Mouse (Mus musculus): ENCODE data around the gene Acy3. TPM values are rescaled to one million over a fixed set of nuclear protein-coding genes. Genes with fewer than 3 reads are reported as not detected.

The Acy3 gene
- polyA plus RNA-seq, 1 experiment from 2014 or later: 3.4 TPM

GRCm38 (mm10) chr19:4005091-4005490 is 18.7 kb downstream of the Acy3 start:
- Histone ChIP-seq H3K27me3 (no peaks in the 10 kb centered on the region), H3K9ac (no peak overlapping the region), H3K27ac (no peak overlapping the region), H3K4me2 (replicated peaks) (no peak overlapping the region), H3K9me3 (no peaks in the 10 kb centered on the region), H3K4me1 (peaks cover 10% of the 10 kb centered on the region), H3K4me3 (no peak overlapping the region), H3K36me3 (peaks cover 45% of the 10 kb centered on the region)
- no peak for ATAC-seq (ENCODE audit: insufficient number of reproducible peaks, insufficient read depth, low FRiP score, low TSS enrichment)
- WGBS: 92% methylated on average over 9 of the region's 9 CpGs

- Histone ChIP-seq H3K27ac (no peak overlapping the region), H3K4me3 (no peak overlapping the region), H3K4me1 (peaks cover 8% of the 10 kb centered on the region), H3K27me3 (no peaks in the 10 kb centered on the region), H3K9ac (no peak overlapping the region), H3K36me3 (peaks cover 51% of the 10 kb centered on the region), H3K4me2 (replicated peaks) (no peak overlapping the region), H3K9me3 (no peaks in the 10 kb centered on the region)
- WGBS: 86% methylated on average over 8 of the region's 8 CpGs
- no peak for ATAC-seq (ENCODE audit: insufficient number of reproducible peaks, insufficient read depth, low FRiP score, low TSS enrichment)
These were observed 19.6 kb downstream of the Acy3 start for GRCm38 (mm10) chr19:4005971-4006370.

GRCm38 (mm10) chr19:4011086-4011485 is 24.7 kb downstream of the Acy3 start:
- no peak overlapping the region for H3K9ac ChIP-seq
- H3K27ac ChIP-seq: no peak overlapping the region
- peaks cover 6% of the 10 kb centered on the region for H3K4me1 ChIP-seq
- H3K36me3 ChIP-seq: peaks cover 46% of the 10 kb centered on the region
- 91% methylated on average over 5 of the region's 5 CpGs for WGBS
- ATAC-seq (ENCODE audit: insufficient number of reproducible peaks, insufficient read depth, low FRiP score, low TSS enrichment): no peak
- peak overlapping the region; percentile 72; the same call in 1 of the 2 replicates for H3K4me2 ChIP-seq (replicated peaks)
- H3K27me3 ChIP-seq: no peaks in the 10 kb centered on the region
- H3K4me3 ChIP-seq: no peak overlapping the region
- H3K9me3 ChIP-seq: no peaks in the 10 kb centered on the region

GRCm38 (mm10) chr19:4012432-4013022 is 26.2 kb downstream of the Acy3 start, which contains the start of gene Ndufv1:
Ndufv1 (minus strand) TSS chr19:4012806.
- Histone ChIP-seq H3K27me3 (no peaks in the 10 kb centered on the region), H3K4me3 (peak within 1 kb of the TSS; percentile 87), H3K9ac (peak within 1 kb of the TSS; percentile 68), H3K4me2 (replicated peaks) (peak within 1 kb of the TSS; percentile 72), H3K27ac (no peak within 1 kb of the TSS), H3K4me1 (peaks cover 6% of the 10 kb centered on the region), H3K36me3 (peaks cover 32% of the 10 kb centered on the region), H3K9me3 (no peaks in the 10 kb centered on the region)
- WGBS: under 1% methylated on average over 45 of the region's 45 CpGs
- peak; percentile 97 for ATAC-seq (ENCODE audit: insufficient number of reproducible peaks, insufficient read depth, low FRiP score, low TSS enrichment)

GRCm38 (mm10) chr19:4013066-4013465 is 26.7 kb downstream of the Acy3 start:
- Histone ChIP-seq H3K9me3 (no peaks in the 10 kb centered on the region), H3K27me3 (no peaks in the 10 kb centered on the region), H3K36me3 (peaks cover 27% of the 10 kb centered on the region), H3K27ac (no peak overlapping the region), H3K9ac (0 out of 2 replicates have a peak overlapping the region, but pooled peaks have one; percentile 22), H3K4me2 (replicated peaks) (peak overlapping the region; percentile 47), H3K4me1 (peaks cover 6% of the 10 kb centered on the region), H3K4me3 (peak overlapping the region; percentile 87)
- peak; percentile 23; the same call in 1 of the 2 replicates for ATAC-seq (ENCODE audit: insufficient number of reproducible peaks, insufficient read depth, low FRiP score, low TSS enrichment)
- WGBS: 18% methylated on average over 9 of the region's 9 CpGs

- no peaks in the 10 kb centered on the region for H3K27me3 ChIP-seq
- no peak overlapping the region for H3K9ac ChIP-seq
- H3K4me3 ChIP-seq: no peak overlapping the region
- no peak overlapping the region for H3K27ac ChIP-seq
- peaks cover 6% of the 10 kb centered on the region for H3K4me1 ChIP-seq
- ATAC-seq (ENCODE audit: insufficient number of reproducible peaks, insufficient read depth, low FRiP score, low TSS enrichment): no peak
- H3K36me3 ChIP-seq: peaks cover 10% of the 10 kb centered on the region
- H3K4me2 ChIP-seq (replicated peaks): no peak overlapping the region
- H3K9me3 ChIP-seq: no peaks in the 10 kb centered on the region
These were observed 28.4 kb downstream of the Acy3 start for GRCm38 (mm10) chr19:4014802-4015201.

GRCm38 (mm10) chr19:4015635-4016034 is 29.3 kb downstream of the Acy3 start:
- H3K27me3 ChIP-seq: no peaks in the 10 kb centered on the region
- peaks cover 4% of the 10 kb centered on the region; the same call in 1 of the 2 replicates for H3K36me3 ChIP-seq
- no peak overlapping the region for H3K27ac ChIP-seq
- no peak for ATAC-seq (ENCODE audit: insufficient number of reproducible peaks, insufficient read depth, low FRiP score, low TSS enrichment)
- no peak overlapping the region for H3K4me3 ChIP-seq
- H3K9ac ChIP-seq: no peak overlapping the region
- H3K4me2 ChIP-seq (replicated peaks): no peak overlapping the region
- peaks cover 6% of the 10 kb centered on the region for H3K4me1 ChIP-seq
- no peaks in the 10 kb centered on the region for H3K9me3 ChIP-seq
- 47% methylated on average over 5 of the region's 5 CpGs for WGBS

- no peak overlapping the region for H3K9ac ChIP-seq
- H3K27me3 ChIP-seq: no peaks in the 10 kb centered on the region
- no peak overlapping the region for H3K4me2 ChIP-seq (replicated peaks)
- H3K4me1 ChIP-seq: no peaks in the 10 kb centered on the region
- 55% methylated on average over 10 of the region's 10 CpGs for WGBS
- no peak for ATAC-seq (ENCODE audit: insufficient number of reproducible peaks, insufficient read depth, low FRiP score, low TSS enrichment)
- no peaks in the 10 kb centered on the region for H3K9me3 ChIP-seq
- no peak overlapping the region for H3K4me3 ChIP-seq
- no peak overlapping the region for H3K27ac ChIP-seq
- no peaks in the 10 kb centered on the region for H3K36me3 ChIP-seq
These were observed 31.7 kb downstream of the Acy3 start for GRCm38 (mm10) chr19:4017921-4018587.

- H3K4me2 ChIP-seq (replicated peaks): no peak overlapping the region
- no peak overlapping the region for H3K9ac ChIP-seq
- no peaks in the 10 kb centered on the region for H3K27me3 ChIP-seq
- no peak overlapping the region for H3K4me3 ChIP-seq
- H3K27ac ChIP-seq: no peak overlapping the region
- no peaks in the 10 kb centered on the region for H3K9me3 ChIP-seq
- no peaks in the 10 kb centered on the region for H3K4me1 ChIP-seq
- H3K36me3 ChIP-seq: no peaks in the 10 kb centered on the region
- 0 out of 2 replicates have a peak, but pooled peaks have one; percentile 42 for ATAC-seq (ENCODE audit: insufficient number of reproducible peaks, insufficient read depth, low FRiP score, low TSS enrichment)
- WGBS: 34% methylated on average over 18 of the region's 18 CpGs
These were observed 32.6 kb downstream of the Acy3 start for GRCm38 (mm10) chr19:4018743-4019583.

GRCm38 (mm10) chr19:4023185-4023584 is 36.8 kb downstream of the Acy3 start:
- 71% methylated on average over 7 of the region's 7 CpGs for WGBS
- H3K4me3 ChIP-seq: no peak overlapping the region
- no peaks in the 10 kb centered on the region for H3K27me3 ChIP-seq
- peaks cover 6% of the 10 kb centered on the region for H3K9me3 ChIP-seq
- H3K27ac ChIP-seq: no peak overlapping the region
- no peaks in the 10 kb centered on the region for H3K36me3 ChIP-seq
- H3K4me1 ChIP-seq: no peaks in the 10 kb centered on the region
- H3K9ac ChIP-seq: no peak overlapping the region
- no peak for ATAC-seq (ENCODE audit: insufficient number of reproducible peaks, insufficient read depth, low FRiP score, low TSS enrichment)
- H3K4me2 ChIP-seq (replicated peaks): no peak overlapping the region

- no peak for ATAC-seq (ENCODE audit: insufficient number of reproducible peaks, insufficient read depth, low FRiP score, low TSS enrichment)
- H3K27ac ChIP-seq: no peak overlapping the region
- H3K36me3 ChIP-seq: no peaks in the 10 kb centered on the region
These were observed 41.2 kb downstream of the Acy3 start for GRCm38 (mm10) chr19:4027576-4027975.

More at GRCm38 (mm10) chr19:4027576-4027975, 41.2 kb downstream of the Acy3 start:
- Histone ChIP-seq H3K4me3 (no peak overlapping the region), H3K4me1 (no peaks in the 10 kb centered on the region), H3K27me3 (no peaks in the 10 kb centered on the region), H3K4me2 (replicated peaks) (no peak overlapping the region), H3K9me3 (peaks cover 6% of the 10 kb centered on the region), H3K9ac (no peak overlapping the region)

Measured in embryonic facial prominence, embryonic 12.5 days (tissue).